Mouse (Mus musculus): ENCODE measurements around the gene Dock9.

DNA sequence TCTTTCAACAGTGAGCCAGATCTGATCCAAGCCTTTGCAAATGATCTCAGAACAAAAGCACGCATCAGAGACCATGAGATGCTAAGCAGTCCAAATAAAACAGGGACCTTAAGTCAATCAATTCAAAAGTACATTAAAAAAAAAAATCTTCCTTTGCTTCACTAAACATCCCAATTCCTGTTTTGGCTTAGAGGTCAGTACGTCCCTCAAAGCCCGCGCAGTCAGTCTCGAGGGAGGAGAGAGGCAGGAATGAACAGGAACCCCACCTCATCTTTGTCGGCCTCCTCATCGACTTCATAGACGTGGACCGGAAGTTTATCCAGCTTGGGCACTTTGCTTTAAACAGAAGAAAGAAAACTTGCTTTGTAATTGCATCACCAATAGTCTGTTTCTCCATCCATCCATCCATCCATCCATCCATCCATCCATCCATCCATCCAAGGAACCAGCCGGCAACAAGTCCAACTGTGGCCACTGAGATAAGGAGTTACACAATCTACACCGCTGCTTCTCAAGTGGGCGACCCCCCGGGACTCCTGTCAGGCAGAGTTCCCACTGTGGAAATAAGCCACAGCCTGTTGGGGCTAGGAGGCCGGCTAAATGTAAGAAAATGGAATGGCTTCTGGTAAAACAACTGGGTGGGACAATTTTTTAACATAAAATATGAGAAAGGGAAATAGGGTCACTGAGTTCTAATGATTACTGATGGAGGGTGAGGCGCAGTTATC, 137.3 kb downstream of the Dock9 start:
- no peak for TF ChIP-seq CTCF (IDR thresholded peaks at IDR 0.05; ENCODE audit: low read depth)
- TF ChIP-seq EP300 (optimal IDR thresholded peaks at IDR 0.05) = no peak

Data from stomach, postnatal 0 days (tissue).